Mouse (Mus musculus) pancreas, adult 10 weeks (tissue): ENCODE data around the gene Aamdc. TPM values are rescaled to one million over a fixed set of nuclear protein-coding genes. Genes with fewer than 3 reads are reported as not detected.

Source experiments
- polyA plus RNA-seq: library from polyadenylated mRNA; stranded (reverse); fragments of 350-450 nt; fragmentation: Illumina TruSeq; extraction: RNeasy Lipid Tissue Mini Kit (QIAGEN cat#74804); gene quantifications from one replicate; pipeline ENCODE4 v1.2.3, GENCODE M21; 2015; ENCODE audit warnings: low read depth, low replicate concordance; ENCODE audit not compliant: insufficient read depth

Gene Aamdc
- polyA plus RNA-seq: 15.0 TPM

DNA sequence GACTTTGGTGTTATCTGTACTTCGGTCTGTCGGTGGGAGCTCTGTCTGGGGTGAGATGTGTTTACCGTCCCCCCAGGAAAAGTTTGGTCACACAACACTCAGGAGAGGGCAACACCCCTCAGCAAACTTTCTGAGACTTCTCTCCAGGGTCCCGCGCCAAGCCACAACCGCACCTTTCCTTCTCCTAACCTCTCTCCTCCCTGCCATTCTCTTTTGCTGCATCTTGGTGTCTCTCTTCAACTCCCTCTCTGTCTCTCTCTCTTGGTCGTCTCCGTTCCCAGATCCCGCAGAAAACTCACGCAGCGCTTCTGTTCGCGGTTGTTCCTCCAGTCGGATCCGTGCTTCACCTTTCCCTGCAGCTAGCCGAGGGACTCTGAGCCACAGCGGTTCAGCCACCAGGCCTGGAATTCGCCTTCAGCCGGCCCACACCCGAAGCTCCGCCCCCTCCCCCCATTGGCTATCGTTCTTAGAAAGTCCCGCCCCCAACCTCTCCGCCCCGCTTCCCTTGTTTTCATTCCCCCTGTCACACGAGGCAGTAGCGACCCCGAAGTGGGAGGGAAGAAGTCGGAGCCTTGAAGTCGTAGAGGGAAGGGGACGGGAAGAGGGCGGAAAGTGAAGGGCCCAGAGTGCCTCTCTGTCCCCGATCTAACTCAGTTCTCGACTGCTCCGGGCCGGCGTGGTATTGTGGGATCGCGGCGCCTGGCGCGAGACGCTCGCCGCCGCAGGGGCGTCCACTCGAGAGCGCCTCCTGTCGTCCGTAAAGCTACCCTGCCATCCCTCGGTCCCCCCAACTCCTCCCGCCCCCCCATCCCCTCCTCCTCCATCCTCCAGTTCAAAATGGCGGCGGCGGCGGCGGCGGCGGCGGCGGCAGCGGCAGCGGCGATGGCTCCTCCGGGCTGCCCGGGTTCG lies at the start of gene Aamdc, which contains the start of gene Rsf1:
TSS of gene Aamdc (minus strand) at position 431 of the 909 bp plus-strand sequence.
TSS of gene Rsf1 (plus strand) at position 823 of the 909 bp plus-strand sequence.

Other genes starting within 250 kb of the Aamdc start
- gene Usp35, start 247.5 kb downstream of the Aamdc start, polyA plus RNA-seq: 4.9 TPM
- 2.0 TPM for gene Kctd21, start 247.2 kb downstream of the Aamdc start, polyA plus RNA-seq
- 7.9 TPM for gene Alg8, start 207.9 kb downstream of the Aamdc start, polyA plus RNA-seq
- 30.8 TPM for gene Ndufc2, start 179.5 kb downstream of the Aamdc start, polyA plus RNA-seq
- 25.4 TPM for gene Thrsp, start 161.8 kb downstream of the Aamdc start, polyA plus RNA-seq
- 6.1 TPM for gene Kctd14, start 128.2 kb downstream of the Aamdc start, polyA plus RNA-seq
- 9.8 TPM for gene Ints4, start 98.5 kb downstream of the Aamdc start, polyA plus RNA-seq
- 3.0 TPM for gene Rsf1, start 392 bp upstream of the Aamdc start, polyA plus RNA-seq
- 7.7 TPM for gene Clns1a, start 117.1 kb upstream of the Aamdc start, polyA plus RNA-seq
- 1.1 TPM for gene Aqp11, start 158.8 kb upstream of the Aamdc start, polyA plus RNA-seq
- 1.8 TPM for gene Pak1, start 209.0 kb upstream of the Aamdc start, polyA plus RNA-seq